Mouse (Mus musculus): ENCODE measurements around the gene Dhrs1. TPM values are rescaled to one million over a fixed set of nuclear protein-coding genes. Genes with fewer than 3 reads are reported as not detected.

Gene Dhrs1
- total RNA-seq, 2 experiments from 2014 or later, result 99.8 to 104 TPM

GRCm38 (mm10) chr14:55727889-55728685 lies 17.4 kb downstream of the Dhrs1 start:
- intact Hi-C loops (cut with DNase I), result no loop called here
- no peak for DNase-seq (ENCODE audit: low spot score in 2 of 2)

GRCm38 (mm10) chr14:55726261-55726660 lies 19.2 kb downstream of the Dhrs1 start:
- intact Hi-C loops (cut with DNase I), result no loop called here
- DNase-seq (ENCODE audit: low spot score in 2 of 2), result no peak

GRCm38 (mm10) chr14:55724411-55724871 lies 21.0 kb downstream of the Dhrs1 start:
- no peak for DNase-seq (ENCODE audit: low spot score in 2 of 2)
- intact Hi-C loops (cut with DNase I), result no loop called here

GRCm38 (mm10) chr14:55723433-55723832 lies 22.1 kb downstream of the Dhrs1 start:
- intact Hi-C loops (cut with DNase I), result no loop called here
- no peak for DNase-seq (ENCODE audit: low spot score in 2 of 2)

GRCm38 (mm10) chr14:55722438-55722945 lies 23.0 kb downstream of the Dhrs1 start:
- intact Hi-C loops (cut with DNase I), result no loop called here

GRCm38 (mm10) chr14:55721700-55722437 lies 23.6 kb downstream of the Dhrs1 start, which contains the start of gene Rabggta:
TSS of gene Rabggta (minus strand) at chr14:55722263.
- intact Hi-C loops (cut with DNase I), result no loop called here
- DNase-seq (ENCODE audit: low spot score in 2 of 2), result peak; percentile 94

More at GRCm38 (mm10) chr14:55722438-55722945, 23.0 kb downstream of the Dhrs1 start:
- no peak for DNase-seq (ENCODE audit: low spot score in 2 of 2)

GRCm38 (mm10) chr14:55721076-55721475 lies 24.4 kb downstream of the Dhrs1 start:
- no peak for DNase-seq (ENCODE audit: low spot score in 2 of 2)
- intact Hi-C loops (cut with DNase I), result no loop called here

- no peak for DNase-seq (ENCODE audit: low spot score in 2 of 2)
- intact Hi-C loops (cut with DNase I), result no loop called here
Observed at GRCm38 (mm10) chr14:55720666-55721065, 24.8 kb downstream of the Dhrs1 start.

GRCm38 (mm10) chr14:55719737-55720136 lies 25.8 kb downstream of the Dhrs1 start:
- intact Hi-C loops (cut with DNase I), result no loop called here
- no peak for DNase-seq (ENCODE audit: low spot score in 2 of 2)

- no peak for DNase-seq (ENCODE audit: low spot score in 2 of 2)
- intact Hi-C loops (cut with DNase I), result no loop called here
Observed at GRCm38 (mm10) chr14:55716884-55717283, 28.6 kb downstream of the Dhrs1 start.

- no peak for DNase-seq (ENCODE audit: low spot score in 2 of 2)
- intact Hi-C loops (cut with DNase I), result no loop called here
Observed at GRCm38 (mm10) chr14:55716271-55716670, 29.2 kb downstream of the Dhrs1 start.

GRCm38 (mm10) chr14:55714893-55715292 lies 30.6 kb downstream of the Dhrs1 start:
- intact Hi-C loops (cut with DNase I), result no loop called here
- DNase-seq (ENCODE audit: low spot score in 2 of 2), result no peak

GRCm38 (mm10) chr14:55713729-55714122 lies 31.8 kb downstream of the Dhrs1 start, which contains the start of gene Tgm1:
TSS of gene Tgm1 (minus strand) at chr14:55713926.
- intact Hi-C loops (cut with DNase I), result no loop called here
- DNase-seq (ENCODE audit: low spot score in 2 of 2), result no peak

- intact Hi-C loops (cut with DNase I), result no loop called here
- no peak for DNase-seq (ENCODE audit: low spot score in 2 of 2)
Observed at GRCm38 (mm10) chr14:55713007-55713728, 32.3 kb downstream of the Dhrs1 start.

GRCm38 (mm10) chr14:55711786-55712185 lies 33.7 kb downstream of the Dhrs1 start:
- intact Hi-C loops (cut with DNase I), result no loop called here
- no peak for DNase-seq (ENCODE audit: low spot score in 2 of 2)

GRCm38 (mm10) chr14:55709509-55709908 lies 36.0 kb downstream of the Dhrs1 start:
- no peak for DNase-seq (ENCODE audit: low spot score in 2 of 2)
- intact Hi-C loops (cut with DNase I), result no loop called here

- no peak for DNase-seq (ENCODE audit: low spot score in 2 of 2)
- intact Hi-C loops (cut with DNase I), result no loop called here
Observed at GRCm38 (mm10) chr14:55707397-55707796, 38.1 kb downstream of the Dhrs1 start.

GRCm38 (mm10) chr14:55706051-55706600 lies 39.4 kb downstream of the Dhrs1 start:
- intact Hi-C loops (cut with DNase I), result no loop called here
- DNase-seq (ENCODE audit: low spot score in 2 of 2), result no peak

GRCm38 (mm10) chr14:55702761-55703160 lies 42.7 kb downstream of the Dhrs1 start:
- no peak for DNase-seq (ENCODE audit: low spot score in 2 of 2)
- intact Hi-C loops (cut with DNase I), result no loop called here

Measured in left cerebral cortex, postnatal 14 days (tissue).